Mouse (Mus musculus) urinary bladder, adult 18-20 months (tissue): ENCODE measurements around the gene Cdk14.
"Not testable (repeated sequence)": the region's sequence is repeated elsewhere in the genome, so short reads cannot be mapped to it uniquely, and the experiment has no call there.

Experiments
- DNase-seq, 2 experiments: peaks; one replicate each; pipeline ENCODE4 v3.0.0; 2022; ENCODE audit warnings: low spot score in 2 of 2, mixed read lengths in 2 of 2

Gene Cdk14

DNA sequence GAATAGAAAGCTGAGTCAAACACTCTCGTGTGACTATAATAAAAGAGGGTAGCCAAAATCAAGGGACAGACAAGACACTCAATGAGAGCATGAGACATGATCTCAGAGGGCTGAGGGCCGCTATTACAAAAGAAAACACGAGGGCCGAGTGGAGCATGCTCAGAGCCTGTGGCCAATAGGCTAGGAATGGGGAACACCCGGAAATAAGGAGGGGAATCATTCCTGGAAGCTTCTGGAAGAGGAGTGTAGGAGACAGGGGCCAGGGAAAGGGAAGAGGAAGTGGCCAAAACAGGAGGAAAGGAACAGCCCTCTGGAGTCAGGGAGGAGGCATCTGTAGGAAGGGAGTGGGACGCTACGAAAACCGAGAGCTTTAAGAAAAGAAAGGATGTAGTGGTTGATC lies 52.6 kb downstream of the Cdk14 start:
- no peak for DNase-seq

- DNase-seq, result no peak
These were observed 54.6 kb downstream of the Cdk14 start for GRCm38 (mm10) chr5:5365285-5366076.

DNA sequence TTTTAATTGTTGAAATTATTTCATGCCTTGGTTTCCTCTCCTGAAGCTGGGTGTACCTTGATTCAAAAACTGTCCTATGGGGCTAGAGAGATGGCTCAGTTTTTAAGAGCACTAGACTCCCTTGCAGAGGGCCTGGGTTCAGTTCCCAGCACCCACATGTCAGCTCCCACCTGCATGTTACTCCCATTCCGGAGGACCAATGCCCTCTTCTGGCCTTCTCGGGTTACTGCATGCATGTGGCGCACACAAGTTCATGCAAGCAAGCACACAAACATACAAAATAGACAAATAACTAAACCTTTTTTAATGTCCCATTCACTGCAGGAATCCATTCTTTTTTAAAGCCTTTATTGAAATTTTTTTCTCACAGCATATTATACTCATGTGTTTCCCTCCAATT lies 58.4 kb downstream of the Cdk14 start:
- DNase-seq, result no peak

- no peak for DNase-seq
These were observed 59.8 kb downstream of the Cdk14 start for GRCm38 (mm10) chr5:5360338-5360737.

GRCm38 (mm10) chr5:5359915-5360314 lies 60.2 kb downstream of the Cdk14 start:
- DNase-seq, result no peak

- no peak for DNase-seq
These were observed 60.7 kb downstream of the Cdk14 start for GRCm38 (mm10) chr5:5359370-5359769.

DNA sequence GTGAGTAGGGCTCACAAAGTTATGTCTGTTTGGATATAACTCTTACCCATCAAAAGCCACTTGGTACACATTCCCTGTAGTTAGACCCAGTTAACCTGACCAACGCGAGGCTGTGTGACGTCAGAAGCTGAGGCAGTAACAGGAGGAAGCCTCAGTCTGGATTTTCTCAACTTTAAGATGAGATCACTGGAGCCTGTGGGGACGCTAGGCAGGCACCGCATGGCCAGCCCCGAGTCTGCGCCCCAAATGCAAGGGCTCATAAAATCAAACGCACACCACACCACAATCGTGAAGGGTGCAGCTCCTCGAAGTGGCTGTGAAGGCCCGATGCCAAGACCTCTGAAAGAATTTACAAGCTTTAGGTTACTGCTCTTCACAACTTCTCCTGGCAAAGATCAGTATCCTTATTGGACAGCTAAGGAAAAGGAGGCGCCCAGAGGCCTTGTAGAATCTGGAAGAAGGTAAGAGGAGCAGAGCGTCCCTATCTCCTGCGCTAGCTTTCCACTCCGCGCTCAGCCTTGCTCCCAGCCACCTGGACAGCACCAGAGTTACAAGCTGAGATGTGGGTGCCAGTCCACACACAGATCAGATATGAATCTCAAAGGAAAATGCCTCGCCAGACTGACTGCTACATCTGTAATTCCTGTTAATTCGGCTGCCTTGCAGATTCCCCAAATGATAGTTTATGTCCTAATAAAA lies 61.9 kb downstream of the Cdk14 start:
- DNase-seq, result no peak

DNA sequence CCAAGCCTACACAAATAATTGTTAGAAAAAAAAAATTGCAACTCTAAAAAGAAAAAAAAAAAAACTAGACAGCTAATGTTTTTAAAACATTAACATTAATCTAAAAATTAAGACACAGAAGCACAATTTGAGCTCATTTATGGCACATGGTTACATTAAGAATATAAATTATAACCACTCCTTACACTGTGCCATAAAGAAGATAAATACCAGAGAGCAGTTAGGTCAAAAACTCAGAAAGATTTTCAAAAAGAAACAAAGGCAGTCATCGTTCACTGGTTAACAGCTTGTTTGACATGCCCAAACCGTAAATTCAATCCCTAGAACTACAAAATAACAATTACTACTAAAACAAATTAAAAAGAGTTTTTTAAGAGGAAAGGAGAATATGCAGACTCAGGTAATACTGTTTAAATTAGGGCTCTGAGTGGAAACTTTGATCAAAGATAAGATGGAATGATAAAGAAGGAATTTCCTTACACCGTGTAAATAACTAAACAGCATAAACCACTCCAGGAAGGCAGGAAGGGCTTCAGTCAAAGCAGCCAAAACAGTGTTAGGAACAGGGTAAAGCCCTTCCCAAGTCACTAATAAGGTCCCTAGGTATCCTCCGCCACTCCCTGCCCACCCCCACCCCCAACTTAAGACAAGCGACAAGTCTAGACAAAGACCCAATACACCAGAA lies 65.3 kb downstream of the Cdk14 start:
- no peak for DNase-seq

GRCm38 (mm10) chr5:5353946-5354345 lies 66.2 kb downstream of the Cdk14 start:
- no peak for DNase-seq

DNA sequence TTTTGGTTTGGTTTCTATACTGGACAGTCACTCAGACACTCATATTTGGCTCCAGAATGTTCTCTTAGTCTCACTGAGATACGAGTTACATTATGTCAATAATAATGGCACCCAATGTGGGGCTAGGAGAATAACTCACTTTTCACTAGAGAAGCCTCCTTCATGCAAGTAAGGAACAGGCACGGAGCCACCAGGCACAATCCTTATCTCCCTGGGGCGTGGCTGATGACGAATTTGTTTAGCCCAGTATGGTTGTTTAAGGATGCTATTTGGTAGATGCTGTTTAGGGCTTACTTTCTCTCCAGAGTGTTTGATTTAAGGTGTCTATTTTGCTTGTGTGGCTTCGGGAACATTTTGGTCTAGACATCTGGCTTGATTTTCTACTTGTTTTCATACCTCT lies 75.5 kb downstream of the Cdk14 start:
- no peak for DNase-seq

DNA sequence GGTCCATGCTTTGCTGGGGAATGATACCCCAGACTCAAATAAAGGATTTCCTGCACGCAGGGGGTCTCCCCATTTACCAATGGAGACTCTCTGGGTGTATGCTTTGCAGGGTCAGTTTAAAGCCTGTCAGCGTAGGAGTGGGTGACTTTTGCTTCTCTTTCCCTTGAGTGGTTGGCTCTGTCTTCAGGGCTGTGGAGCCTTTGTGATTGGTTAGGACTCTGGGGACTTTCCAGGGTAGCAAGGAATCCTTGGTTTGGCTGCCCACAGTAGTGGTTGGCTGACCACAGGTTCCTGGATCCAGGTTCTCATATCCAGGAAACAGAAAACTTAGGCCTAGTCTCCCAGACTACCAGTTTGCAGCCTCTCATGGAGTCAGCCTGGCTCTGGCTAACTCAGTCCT lies 76.4 kb downstream of the Cdk14 start:
- no peak for DNase-seq

DNA sequence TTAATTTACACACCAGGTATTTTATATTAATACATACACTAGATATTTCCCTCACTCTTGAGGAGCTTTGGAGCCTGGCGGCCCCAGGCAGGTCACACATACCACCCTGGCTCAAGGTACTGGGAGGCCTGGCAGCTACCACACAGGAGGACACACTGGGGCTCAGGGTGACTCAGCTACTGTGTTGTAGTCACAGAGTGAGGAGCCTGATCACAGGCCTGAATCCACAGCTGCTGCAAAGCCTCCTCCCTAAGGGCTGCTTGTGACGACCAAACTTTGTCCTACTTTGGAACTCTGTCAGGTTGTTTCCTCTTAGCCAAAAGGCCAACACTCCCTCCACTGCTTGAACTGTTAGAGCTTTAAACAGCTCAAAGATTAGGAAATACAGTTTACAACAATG lies 76.8 kb downstream of the Cdk14 start:
- no peak for DNase-seq

DNA sequence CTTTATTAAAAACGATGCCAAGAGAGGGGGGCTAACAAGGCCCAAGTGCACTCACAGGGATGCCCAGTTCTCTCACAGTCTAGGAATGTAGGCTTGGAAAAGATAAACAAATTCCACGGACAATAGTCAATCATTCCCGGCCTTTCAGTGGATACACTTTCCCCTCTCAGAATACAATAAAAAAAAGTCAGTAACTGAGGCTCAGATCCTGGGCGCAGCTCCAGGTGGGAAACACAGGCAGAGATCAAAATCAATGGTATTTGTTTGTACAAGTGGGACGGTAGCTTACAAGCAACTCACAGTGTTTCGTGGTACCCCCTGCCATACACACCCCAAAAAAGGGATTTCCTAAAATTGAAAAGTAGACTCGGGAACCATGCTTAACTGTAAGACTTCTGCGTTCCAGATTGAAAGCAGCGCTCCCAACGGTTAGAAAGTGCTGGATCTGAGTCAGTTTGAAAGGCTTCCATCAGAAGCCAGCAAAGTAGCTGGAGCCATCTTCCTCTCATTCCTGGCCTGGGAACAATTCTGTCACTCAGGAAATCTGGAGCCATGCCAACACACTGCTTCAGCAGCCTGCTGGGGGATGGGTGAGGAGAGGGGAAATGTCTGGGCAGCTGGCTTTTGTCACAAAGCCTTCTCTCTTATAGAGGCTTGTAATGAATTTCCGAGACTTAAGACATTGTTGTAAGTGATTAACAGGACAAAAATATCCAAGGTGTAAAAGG lies 77.5 kb downstream of the Cdk14 start:
- no peak for DNase-seq

- no peak for DNase-seq
These were observed 78.5 kb downstream of the Cdk14 start for GRCm38 (mm10) chr5:5341611-5342010.

DNA sequence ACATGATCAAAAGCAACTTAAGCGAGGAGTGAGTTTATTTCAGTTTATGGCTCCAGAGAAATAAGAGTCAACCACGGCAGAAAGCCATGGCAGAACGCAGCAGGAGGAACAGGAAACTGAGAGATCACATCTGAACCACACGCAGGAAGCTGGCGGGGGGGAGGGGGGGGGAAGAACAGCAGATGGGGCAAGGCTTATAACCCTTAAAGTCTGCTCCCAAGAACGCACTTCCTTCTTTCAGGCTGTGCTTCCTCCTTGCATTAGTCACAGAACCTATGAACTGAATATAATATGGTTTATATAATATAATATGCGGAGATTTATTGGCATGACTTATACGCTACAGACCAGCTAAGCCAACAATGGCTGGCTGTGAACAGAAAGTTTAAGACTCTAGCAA lies 86.2 kb downstream of the Cdk14 start:
- DNase-seq, result no peak

- no peak for DNase-seq
These were observed 89.1 kb downstream of the Cdk14 start for GRCm38 (mm10) chr5:5330926-5331460.

DNA sequence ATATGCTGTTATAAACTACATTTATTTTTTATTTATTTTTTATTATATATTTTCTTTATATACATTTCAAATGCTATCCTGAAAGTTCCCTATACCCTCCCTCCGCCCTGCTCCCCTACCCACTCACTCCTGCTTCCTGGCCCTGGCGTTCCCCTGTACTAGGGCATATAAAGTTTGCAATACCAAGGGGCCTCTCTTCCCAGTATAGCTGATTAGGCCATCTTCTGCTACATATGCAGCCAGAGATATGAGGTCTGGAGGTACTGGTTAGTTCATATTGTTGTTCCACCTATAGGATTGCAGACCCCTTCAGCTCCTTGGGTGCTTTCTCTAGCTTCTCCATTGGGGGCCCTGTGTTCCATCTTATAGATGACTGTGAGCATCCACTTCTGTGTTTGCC lies 91.1 kb downstream of the Cdk14 start:
- DNase-seq, result not testable (repeated sequence)

- DNase-seq, result no peak
These were observed 93.4 kb downstream of the Cdk14 start for GRCm38 (mm10) chr5:5326716-5327115.

DNA sequence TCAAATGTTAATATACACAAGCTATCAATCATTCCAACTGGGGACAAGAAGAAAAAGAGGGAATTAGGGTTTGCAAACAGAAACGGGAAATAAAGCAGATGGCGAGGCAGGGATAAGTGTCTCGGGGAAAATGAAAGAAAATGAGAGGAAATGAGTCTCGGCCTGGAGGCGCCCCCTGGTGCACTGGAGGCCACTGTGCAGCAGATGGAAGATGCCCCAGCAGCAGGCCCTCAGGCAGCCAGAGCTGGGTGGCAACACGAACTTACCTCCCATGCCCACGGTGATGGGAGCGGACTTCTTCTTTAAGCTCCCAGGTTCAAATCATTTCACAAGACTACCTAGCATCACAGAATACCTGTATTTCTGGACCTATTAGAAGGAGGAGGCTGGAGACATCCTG lies 97.4 kb downstream of the Cdk14 start:
- DNase-seq, result no peak

DNA sequence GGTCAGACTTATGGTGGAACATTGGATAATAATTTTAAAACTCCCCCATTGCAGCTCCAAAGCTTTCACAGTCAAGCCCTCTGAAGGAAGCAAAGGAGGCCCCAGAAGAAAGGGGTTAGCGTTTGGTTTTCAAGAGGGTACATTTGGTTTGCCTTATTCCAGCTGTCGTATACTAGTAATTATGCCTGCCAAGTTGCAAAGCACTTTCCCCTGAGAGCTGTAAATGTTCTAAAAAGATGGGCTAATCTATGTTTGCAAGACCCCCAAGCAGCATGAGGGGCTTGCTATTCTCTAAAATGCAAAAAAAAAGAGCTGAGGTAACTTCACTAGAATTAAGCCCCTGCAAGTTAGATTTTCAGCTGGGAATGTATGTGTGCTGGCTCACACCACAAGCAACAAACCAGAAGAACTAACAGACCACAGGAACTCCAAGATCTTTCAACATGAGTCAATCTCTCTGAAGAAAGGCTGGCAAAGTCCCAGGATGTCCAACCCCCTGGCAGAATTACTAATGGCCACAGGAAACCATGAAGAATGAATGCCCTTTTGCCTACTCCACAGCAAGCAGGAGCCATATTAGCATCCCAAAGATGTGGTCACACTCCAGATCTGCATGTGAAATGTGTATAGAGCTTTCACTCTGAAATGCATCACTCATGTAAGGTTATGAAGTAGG lies 99.5 kb downstream of the Cdk14 start:
- no peak for DNase-seq

- no peak for DNase-seq
These were observed 100.1 kb downstream of the Cdk14 start for GRCm38 (mm10) chr5:5319824-5320505.
